Mouse (Mus musculus) forebrain, embryonic 14.5 days (tissue): ENCODE measurements at regions not wholly inside any gene's neighbourhood (a gene's known extent, or its start where the extent isn't known, plus 50 kb on each side); places are given as distances from the start of the nearest gene placed in this dataset.

ENCODE experiments used
- ATAC-seq: fragments of 200-750 bp; cut with Nextera tagmentation; 2 replicates; pipeline ENCODE4 v1.8.0; 2017; ENCODE audit warnings: mild to moderate bottlenecking, moderate library complexity
- DNase-seq: peaks from one replicate; pipeline ENCODE4 v3.0.0-alpha.2; 2015; ENCODE audit warnings: low spot score
- H3K27ac ChIP-seq: fragments of 300-500 bp; sonication (generic); 2 replicates; pipeline ENCODE4 v1.5.1; 2014; ENCODE audit warnings: low read depth, mild to moderate bottlenecking, control low read depth, low read length, moderate library complexity
- H3K27me3 ChIP-seq: fragments of 300-500 bp; sonication (generic); replicated peaks from 2 replicates; pipeline ENCODE4 v1.6.1; 2014; ENCODE audit warnings: low read length, control low read depth, mixed read lengths; ENCODE audit not compliant: control insufficient read depth, insufficient read depth
- H3K36me3 ChIP-seq: fragments of 300-500 bp; sonication (generic); 2 replicates; pipeline ENCODE4 v1.6.1; 2014; ENCODE audit warnings: low read length, control low read depth; ENCODE audit not compliant: control insufficient read depth, insufficient read depth
- H3K4me1 ChIP-seq: fragments of 300-500 bp; sonication (generic); 2 replicates; pipeline ENCODE4 v1.6.1; 2014; ENCODE audit warnings: antibody characterized with exemption, low read length, control low read depth; ENCODE audit not compliant: control insufficient read depth, insufficient read depth
- H3K4me2 ChIP-seq: fragments of 300-500 bp; sonication (generic); 2 replicates; pipeline ENCODE4 v1.6.1; 2014; ENCODE audit warnings: mild to moderate bottlenecking, control low read depth, low read length
- H3K4me3 ChIP-seq: fragments of 300-500 bp; sonication (generic); 2 replicates; pipeline ENCODE4 v1.5.1; 2014; ENCODE audit warnings: low read depth, low read length, control low read depth
- H3K9ac ChIP-seq: fragments of 300-500 bp; sonication (generic); 2 replicates; pipeline ENCODE4 v1.6.1; 2014; ENCODE audit warnings: mild to moderate bottlenecking, low read length, control low read depth, moderate library complexity
- H3K9me3 ChIP-seq: fragments of 300-500 bp; sonication (generic); replicated peaks from 2 replicates; pipeline ENCODE4 v1.6.1; 2016; ENCODE audit warnings: low read length, control low read depth, mixed read lengths; ENCODE audit not compliant: control insufficient read depth
- whole genome bisulfite sequencing: fragments of 180-500 bp; shearing (Covaris S2); extraction: QIAGEN DNeasy Blood & Tissue Kit; methylation state at CpG from one replicate; pipeline ENCODE4 v1.1.7; 2014; 5-methylcytosine and 5-hydroxymethylcytosine counted together

- Histone ChIP-seq H3K9ac (no peak overlapping the region), H3K27me3 (no peaks in the 10 kb centered on the region), H3K27ac (peak overlapping the region; percentile 68; the same call in 1 of the 2 replicates), H3K4me3 (no peak overlapping the region), H3K4me2 (no peak overlapping the region), H3K36me3 (no peaks in the 10 kb centered on the region), H3K9me3 (no peaks in the 10 kb centered on the region), H3K4me1 (peaks cover 2% of the 10 kb centered on the region; the same call in 1 of the 2 replicates)
- WGBS, result 7% methylated on average over 8 of the region's 8 CpGs
- ATAC-seq (peak; percentile 94), DNase-seq (peak; percentile 92)
These were observed 457.1 kb upstream of the Plxna2 start for GRCm38 (mm10) chr1:194160761-194161461.

- DNase-seq (no peak), ATAC-seq (no peak)
- WGBS, result 90% methylated on average over 6 of the region's 6 CpGs
- Histone ChIP-seq H3K27ac (no peak overlapping the region), H3K4me2 (no peak overlapping the region), H3K9ac (no peak overlapping the region), H3K36me3 (no peaks in the 10 kb centered on the region), H3K9me3 (no peaks in the 10 kb centered on the region), H3K4me3 (no peak overlapping the region), H3K4me1 (peaks cover 2% of the 10 kb centered on the region; the same call in 1 of the 2 replicates), H3K27me3 (no peaks in the 10 kb centered on the region)
These were observed 460.8 kb upstream of the Plxna2 start for GRCm38 (mm10) chr1:194157268-194157667.

GRCm38 (mm10) chr1:194148416-194149364 lies 469.3 kb upstream of the Plxna2 start:
- Histone ChIP-seq H3K4me3 (no peak overlapping the region), H3K4me1 (0 out of 2 replicates have a peak, but pooled peaks cover 2% of the 10 kb centered on the region), H3K36me3 (no peaks in the 10 kb centered on the region), H3K27me3 (no peaks in the 10 kb centered on the region), H3K27ac (peak overlapping the region; percentile 48; the same call in 1 of the 2 replicates), H3K9ac (no peak overlapping the region; the same call in 1 of the 2 replicates), H3K9me3 (no peaks in the 10 kb centered on the region), H3K4me2 (no peak overlapping the region)
- WGBS, result 54% methylated on average over 11 of the region's 11 CpGs
- peak; percentile 72 for DNase-seq
- no peak for ATAC-seq

GRCm38 (mm10) chr1:194117631-194118360 lies 500.2 kb upstream of the Plxna2 start:
- WGBS, result 76% methylated on average over 4 of the region's 4 CpGs
- no peak overlapping the region for H3K9ac ChIP-seq

GRCm38 (mm10) chr1:194114399-194114798 lies 503.6 kb upstream of the Plxna2 start:
- Histone ChIP-seq H3K9ac (no peak overlapping the region), H3K4me1 (no peaks in the 10 kb centered on the region), H3K27me3 (no peaks in the 10 kb centered on the region), H3K4me3 (no peak overlapping the region), H3K4me2 (no peak overlapping the region), H3K27ac (no peak overlapping the region), H3K36me3 (no peaks in the 10 kb centered on the region), H3K9me3 (no peaks in the 10 kb centered on the region)
- peak; percentile 63 for DNase-seq
- WGBS, result 23% methylated on average over 1 of the region's 1 CpGs
- peak; percentile 88 for ATAC-seq

More at GRCm38 (mm10) chr1:194117631-194118360, 500.2 kb upstream of the Plxna2 start:
- Histone ChIP-seq H3K9me3 (no peaks in the 10 kb centered on the region), H3K4me2 (no peak overlapping the region), H3K4me3 (no peak overlapping the region), H3K27ac (no peak overlapping the region), H3K36me3 (no peaks in the 10 kb centered on the region), H3K4me1 (no peaks in the 10 kb centered on the region), H3K27me3 (no peaks in the 10 kb centered on the region)
- DNase-seq (peak; percentile 24), ATAC-seq (no peak)

GRCm38 (mm10) chr1:194111931-194112330 lies 506.1 kb upstream of the Plxna2 start:
- no peaks in the 10 kb centered on the region for H3K27me3 ChIP-seq
- 77% methylated on average over 2 of the region's 2 CpGs for WGBS
- no peaks in the 10 kb centered on the region for H3K36me3 ChIP-seq
- H3K27ac ChIP-seq, result no peak overlapping the region
- ATAC-seq, result no peak
- no peaks in the 10 kb centered on the region for H3K9me3 ChIP-seq
- H3K4me2 ChIP-seq, result no peak overlapping the region
- DNase-seq, result no peak
- no peak overlapping the region for H3K9ac ChIP-seq
- H3K4me1 ChIP-seq, result peaks cover 8% of the 10 kb centered on the region
- H3K4me3 ChIP-seq, result no peak overlapping the region

- Histone ChIP-seq H3K27ac (no peak overlapping the region), H3K9ac (no peak overlapping the region), H3K9me3 (no peaks in the 10 kb centered on the region), H3K4me2 (no peak overlapping the region), H3K4me1 (peaks cover 8% of the 10 kb centered on the region), H3K27me3 (no peaks in the 10 kb centered on the region), H3K4me3 (no peak overlapping the region), H3K36me3 (no peaks in the 10 kb centered on the region)
- ATAC-seq (no peak), DNase-seq (peak; percentile 37)
- 16% methylated on average over 5 of the region's 5 CpGs for WGBS
These were observed 508.6 kb upstream of the Plxna2 start for GRCm38 (mm10) chr1:194109172-194110071.

GRCm38 (mm10) chr1:194108132-194108531 lies 509.9 kb upstream of the Plxna2 start:
- Histone ChIP-seq H3K27me3 (no peaks in the 10 kb centered on the region), H3K27ac (no peak overlapping the region), H3K4me2 (no peak overlapping the region), H3K36me3 (no peaks in the 10 kb centered on the region), H3K9ac (no peak overlapping the region), H3K4me1 (peaks cover 8% of the 10 kb centered on the region), H3K9me3 (no peaks in the 10 kb centered on the region), H3K4me3 (no peak overlapping the region)
- WGBS, result 5% methylated on average over 2 of the region's 2 CpGs
- ATAC-seq (no peak), DNase-seq (peak; percentile 24)
